Mouse (Mus musculus): Measurements from ENCODE around the gene Itgb4. TPM values are rescaled to one million over a fixed set of nuclear protein-coding genes. Genes with fewer than 3 reads are reported as not detected.
A peak's percentile ranks its signal among the peaks of the same experiment; 100 is the strongest.

Gene Itgb4
- total RNA-seq (2021): 2.0 and 4.1 TPM in 2 replicates
- long read RNA-seq, partial matches to known transcripts: 0 of 1 reads
- long read RNA-seq, other reads (novel, unspliced or antisense): 1 of 1 reads

DNA sequence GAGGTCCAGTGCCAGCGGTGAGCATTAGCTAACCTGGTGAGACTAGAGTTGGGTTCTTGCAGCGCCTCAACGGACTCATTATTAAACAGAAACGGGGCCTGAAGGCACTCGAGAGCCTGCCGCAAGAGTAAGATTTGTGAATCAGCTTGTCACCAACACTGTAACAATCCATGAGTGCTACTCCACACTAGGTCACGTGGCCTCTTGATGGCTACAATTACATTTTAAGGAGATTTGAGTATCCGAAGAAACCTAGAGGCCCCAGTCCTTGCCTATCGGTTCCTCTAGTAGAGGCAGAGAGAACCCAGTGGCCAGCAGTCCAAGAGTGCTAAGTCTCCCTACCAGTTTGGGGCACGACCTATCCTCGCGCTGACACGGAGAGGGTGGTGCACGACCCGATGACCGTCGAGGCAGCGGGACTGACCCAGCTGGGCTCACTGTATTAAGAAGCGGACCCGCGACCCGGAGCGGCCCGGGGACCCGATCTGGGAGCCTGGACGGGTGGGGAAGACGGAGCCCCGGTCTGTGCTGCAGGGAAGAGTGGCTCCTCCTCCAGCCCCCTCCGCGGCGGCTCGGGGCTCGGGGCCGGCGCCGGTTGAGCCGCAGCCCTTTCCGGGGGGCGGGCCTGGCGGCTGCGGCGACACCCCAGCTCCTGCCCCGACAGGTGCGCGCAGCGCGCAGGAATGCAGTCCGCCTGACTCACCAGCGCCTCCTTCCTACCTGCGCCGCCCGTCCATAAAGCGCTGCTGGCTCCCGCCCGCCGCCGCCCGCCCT lies at the start of gene Itgb4:
Gene Itgb4 (plus strand): TSS at position 401 of the 774 bp plus-strand sequence.
- DNase-seq: peak; percentile 15

- no peak for DNase-seq
Observed at GRCm38 (mm10) chr11:115929031-115929430, 45.5 kb upstream of the Itgb4 start.

GRCm38 (mm10) chr11:115929818-115930217 lies 44.7 kb upstream of the Itgb4 start:
- DNase-seq: no peak

DNA sequence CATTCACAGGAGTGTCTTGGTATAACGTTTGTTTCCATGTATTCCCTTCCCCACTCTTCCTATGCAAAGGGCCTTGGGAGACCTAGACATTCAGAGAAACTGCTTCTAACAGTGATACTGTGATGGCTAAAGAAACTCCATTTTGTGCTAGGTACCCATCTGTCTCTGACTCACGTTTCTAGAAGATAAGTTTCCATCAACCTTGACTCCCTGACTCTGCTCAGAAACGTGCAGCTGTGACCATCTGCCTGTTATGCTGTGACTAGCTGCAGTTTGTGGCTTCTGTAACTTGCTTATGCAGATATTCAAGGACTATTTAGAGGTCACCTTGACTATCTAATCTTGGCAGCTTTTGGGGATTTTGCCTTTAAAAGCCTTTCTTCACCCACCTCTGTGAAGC lies 43.3 kb upstream of the Itgb4 start:
- no peak for DNase-seq

DNA sequence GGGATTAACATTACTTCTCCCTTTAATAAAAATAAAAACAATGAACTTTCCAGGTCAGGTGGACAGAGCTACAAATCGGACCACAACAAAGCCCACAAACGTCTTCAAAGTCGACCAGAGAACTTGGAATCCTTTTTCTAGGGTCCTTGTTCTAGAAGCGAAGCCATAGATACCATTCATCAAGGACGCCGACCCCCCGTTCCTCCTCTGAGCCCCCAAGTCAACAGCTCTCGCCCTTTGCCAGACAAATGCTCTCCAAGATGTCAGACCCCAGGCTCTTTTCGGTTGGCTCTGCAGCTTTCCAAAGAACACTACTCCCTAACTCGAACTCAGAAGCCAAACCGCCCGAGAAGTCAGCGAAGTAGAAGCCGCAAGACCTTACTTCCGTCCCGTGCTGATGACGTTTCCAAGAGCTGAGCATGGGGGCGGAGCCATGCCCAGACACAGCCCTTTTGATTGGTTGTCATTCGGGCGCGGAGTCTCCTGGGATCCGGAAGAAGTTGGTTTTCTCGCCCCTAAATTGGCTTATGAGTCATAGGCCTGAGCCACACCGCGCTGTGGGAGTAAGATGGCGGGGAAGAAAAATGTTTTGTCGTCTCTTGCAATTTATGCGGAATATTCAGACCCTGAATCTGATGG lies 41.3 kb upstream of the Itgb4 start, which contains the start of the genes Sap30bp and Recql5:
Gene Sap30bp (plus strand): TSS at position 175 of the 639 bp plus-strand sequence.
Gene Recql5 (minus strand): TSS at position 370 of the 639 bp plus-strand sequence.
- peak; percentile 94 for DNase-seq

- no peak for DNase-seq
Observed at GRCm38 (mm10) chr11:115933747-115934110, 40.8 kb upstream of the Itgb4 start.

DNA sequence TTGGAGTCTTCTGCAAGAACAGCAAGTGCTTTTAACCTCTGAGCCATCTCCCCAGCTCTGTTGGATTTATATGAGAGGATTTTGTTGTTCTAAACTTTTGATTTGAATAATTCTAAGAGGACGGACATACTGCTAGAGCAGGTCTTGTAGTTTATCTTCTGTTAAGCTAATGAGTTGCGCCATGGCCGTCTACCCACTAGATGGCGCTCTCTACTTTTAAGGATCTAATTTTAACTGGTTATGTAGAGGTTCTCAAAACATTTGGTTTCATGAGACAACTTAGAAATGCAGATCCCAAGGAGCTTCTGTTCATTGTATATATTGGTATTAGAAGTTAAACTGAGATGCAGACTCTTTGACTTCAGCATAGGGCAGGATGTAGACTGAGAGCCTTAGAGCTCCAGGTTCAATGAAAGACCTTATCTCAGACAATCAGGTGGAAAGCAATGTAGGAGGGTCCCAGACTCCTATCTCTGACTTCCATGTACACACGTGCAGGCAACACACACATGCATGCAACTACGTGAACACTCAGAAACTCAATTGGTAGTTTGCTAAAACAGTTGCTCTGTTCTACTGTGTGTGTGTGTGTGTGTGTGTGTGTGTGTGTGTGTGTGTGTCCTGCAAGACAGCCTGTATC lies 34.7 kb upstream of the Itgb4 start:
- peak; percentile 48 for DNase-seq

- no peak for DNase-seq
Observed at GRCm38 (mm10) chr11:115941980-115942379, 32.5 kb upstream of the Itgb4 start.

DNA sequence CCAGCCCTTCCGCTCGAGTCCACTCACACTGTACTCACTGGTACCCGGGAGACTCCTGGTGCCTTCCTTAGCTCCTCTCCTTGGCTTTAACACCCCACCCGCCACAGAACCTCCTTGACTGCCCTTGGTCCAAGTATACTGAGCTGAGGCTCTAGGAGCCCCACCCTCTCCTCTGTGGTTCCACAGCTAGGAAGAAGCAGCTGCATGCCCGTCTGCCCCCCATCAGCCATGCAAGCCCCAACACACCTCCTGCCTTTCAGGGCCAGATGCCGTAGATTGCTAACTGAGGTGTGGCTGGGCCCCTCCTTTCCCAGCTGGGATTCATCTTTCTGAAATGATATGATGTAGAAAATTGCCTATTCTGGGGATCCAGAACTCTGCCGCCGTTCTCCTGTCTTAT lies 29.3 kb upstream of the Itgb4 start:
- no peak for DNase-seq

- no peak for DNase-seq
Observed at GRCm38 (mm10) chr11:115946221-115946828, 28.2 kb upstream of the Itgb4 start.

DNA sequence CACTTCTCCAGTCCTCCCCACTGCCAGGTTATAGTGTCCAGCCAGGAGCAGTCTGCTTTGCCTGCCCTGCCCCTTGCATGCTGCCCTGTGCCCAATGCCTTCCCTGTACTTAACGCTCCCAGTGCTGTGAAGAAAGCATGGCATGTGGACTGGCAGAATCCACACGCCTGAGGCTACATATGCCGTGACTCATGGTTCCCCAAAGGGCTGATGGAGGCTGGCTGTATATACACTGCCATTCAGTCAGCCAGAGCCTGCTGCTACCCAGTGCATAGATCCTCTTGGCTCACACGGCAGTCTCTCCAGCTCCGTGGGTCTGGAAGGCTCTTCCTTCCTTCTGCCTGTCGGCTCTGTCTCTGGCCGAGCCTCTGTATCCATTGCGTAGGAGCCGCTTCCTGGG lies 26.2 kb upstream of the Itgb4 start:
- no peak for DNase-seq

- DNase-seq: no peak
Observed at GRCm38 (mm10) chr11:115950719-115951118, 23.8 kb upstream of the Itgb4 start.

DNA sequence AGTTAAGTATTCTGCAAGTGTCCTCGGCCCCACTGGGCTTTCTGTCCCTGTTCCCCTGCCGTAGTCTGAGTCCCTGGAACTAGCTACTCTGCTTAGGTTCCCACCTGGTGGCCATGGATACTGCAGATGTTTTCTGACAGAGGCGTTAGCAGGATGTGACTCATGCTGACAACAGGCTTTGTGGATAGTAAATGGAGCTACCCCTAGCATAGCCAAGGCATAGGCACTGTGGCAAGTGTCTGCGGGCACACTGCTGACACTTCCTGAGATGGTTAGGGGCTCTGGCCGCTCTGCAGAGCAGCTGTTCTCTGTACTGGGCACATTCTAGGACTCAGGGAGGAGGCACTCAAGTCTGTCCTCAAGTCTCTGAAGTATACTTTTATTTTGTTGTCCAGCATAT lies 19.8 kb upstream of the Itgb4 start:
- no peak for DNase-seq

GRCm38 (mm10) chr11:115955195-115955858 lies 19.2 kb upstream of the Itgb4 start:
- no peak for DNase-seq

DNA sequence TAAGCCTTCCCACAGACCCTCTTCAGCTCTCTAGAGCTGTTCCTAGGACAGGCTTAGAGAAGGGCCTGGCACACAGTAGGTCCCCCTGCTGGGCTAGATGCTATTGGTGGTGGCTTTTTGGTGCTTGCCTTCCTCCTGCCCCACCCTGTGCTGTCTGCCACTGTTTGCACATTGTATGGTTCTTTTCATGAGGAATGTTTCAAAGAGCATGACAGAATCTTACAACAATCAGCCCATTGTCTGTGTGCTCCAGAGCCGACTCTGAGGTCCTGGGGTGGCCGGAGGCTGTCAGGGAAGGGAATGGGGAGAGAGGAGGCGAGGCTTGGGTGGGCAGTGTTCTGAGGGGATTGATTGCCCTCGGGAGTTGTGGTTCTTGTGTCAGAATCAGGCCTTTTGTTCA lies 18.1 kb upstream of the Itgb4 start:
- DNase-seq: no peak

GRCm38 (mm10) chr11:115957971-115958370 lies 16.5 kb upstream of the Itgb4 start:
- DNase-seq: no peak

- DNase-seq: no peak
Observed at GRCm38 (mm10) chr11:115959018-115959417, 15.5 kb upstream of the Itgb4 start.

- peak; percentile 29 for DNase-seq
Observed at GRCm38 (mm10) chr11:115962651-115963412, 11.7 kb upstream of the Itgb4 start.

- DNase-seq: peak; percentile 83
Observed at GRCm38 (mm10) chr11:115964977-115965604, 9.4 kb upstream of the Itgb4 start.

GRCm38 (mm10) chr11:115968731-115969405 lies 5.6 kb upstream of the Itgb4 start:
- DNase-seq: no peak

All from adrenal gland, postnatal 25 days (tissue).